Mouse (Mus musculus): ENCODE data around the gene Nemf. TPM values are rescaled to one million over a fixed set of nuclear protein-coding genes. Genes with fewer than 3 reads are reported as not detected.

Nemf gene
- polyA plus RNA-seq, 1 experiment, result 3.0 TPM

DNA sequence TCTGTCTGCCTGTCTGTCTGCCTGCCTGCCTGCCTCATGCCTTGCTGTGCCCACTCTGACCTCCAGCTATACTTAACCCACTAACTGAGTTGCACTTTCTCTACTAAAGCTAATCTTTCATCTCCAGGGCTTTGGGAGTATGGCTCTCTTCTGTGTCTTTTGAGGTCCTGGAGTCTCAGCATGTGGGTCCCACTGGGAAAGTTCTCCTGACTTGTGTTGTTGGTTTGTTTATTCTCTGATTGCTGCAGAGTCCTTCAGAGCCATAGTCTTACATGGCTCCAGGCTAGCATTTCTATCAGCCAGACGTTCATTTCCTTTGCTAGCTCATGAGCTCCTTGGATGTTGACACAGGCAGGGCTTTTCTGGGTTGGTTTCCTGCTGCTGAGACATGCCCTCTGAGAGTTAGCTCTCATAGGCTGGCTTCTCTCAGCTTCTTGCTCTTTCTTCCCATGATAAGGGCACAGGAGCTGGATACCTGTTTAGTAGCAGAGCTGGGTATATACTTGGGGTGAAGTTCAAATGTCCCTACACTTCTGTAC lies 77.0 kb downstream of the Nemf start:
- WGBS, result 18% methylated on average over 1 of the region's 1 CpGs
- DNase-seq (ENCODE audit: low read depth, low spot score), result no peak

- DNase-seq (ENCODE audit: low read depth, low spot score), result no peak
- 92% methylated on average over 2 of the region's 2 CpGs for WGBS
These were observed 88.0 kb downstream of the Nemf start for GRCm38 (mm10) chr12:69268956-69269355.

GRCm38 (mm10) chr12:69267956-69268632 lies 88.9 kb downstream of the Nemf start:
- WGBS, result 81% methylated on average over 11 of the region's 11 CpGs
- DNase-seq (ENCODE audit: low read depth, low spot score), result no peak

DNA sequence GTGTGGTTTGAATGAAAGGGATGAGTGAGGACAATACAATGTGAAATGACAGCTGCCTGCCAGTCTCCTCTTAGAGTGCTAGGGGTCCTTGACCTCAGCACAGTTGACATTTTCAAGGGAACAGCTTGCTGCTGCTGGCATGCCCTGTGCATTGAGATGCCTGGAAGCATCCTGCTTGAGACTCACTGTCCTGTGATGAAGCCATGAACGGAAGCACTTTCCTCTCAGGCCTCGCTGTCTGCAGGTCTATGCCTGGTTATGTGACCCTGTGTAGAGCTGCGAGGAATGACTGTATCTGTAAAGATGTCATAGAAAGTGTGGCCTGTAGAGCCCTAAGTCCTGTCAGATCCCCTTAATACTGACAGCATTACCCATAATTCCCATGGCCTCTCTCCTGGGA lies 91.9 kb downstream of the Nemf start:
- no peak for DNase-seq (ENCODE audit: low read depth, low spot score)
- 88% methylated on average over 3 of the region's 3 CpGs for WGBS

- no peak for DNase-seq (ENCODE audit: low read depth, low spot score)
- WGBS, result 95% methylated on average over 5 of the region's 5 CpGs
These were observed 94.7 kb downstream of the Nemf start for GRCm38 (mm10) chr12:69262251-69262650.

Other genes with a start within 250 kb of the Nemf start
- gene Rps29, start 198.0 kb downstream of the Nemf start, polyA plus RNA-seq (2012; rRNA removed), result 1,845 and 1,948 TPM in 2 replicates
- 3.0 and 3.9 TPM in 2 replicates for gene Lrr1, start 188.4 kb downstream of the Nemf start, polyA plus RNA-seq (2012; rRNA removed)
- gene Rpl36al, start 173.1 kb downstream of the Nemf start, polyA plus RNA-seq (2012; rRNA removed), result 241 and 260 TPM in 2 replicates
- gene Mgat2, start 173.0 kb downstream of the Nemf start, polyA plus RNA-seq (2012; rRNA removed), result 17.9 and 23.3 TPM in 2 replicates
- 3.3 and 3.6 TPM in 2 replicates for gene Gm49383, start 160.1 kb downstream of the Nemf start, polyA plus RNA-seq (2012; rRNA removed)
- 1.4 and 1.7 TPM in 2 replicates for gene Dnaaf2, start 158.7 kb downstream of the Nemf start, polyA plus RNA-seq (2012; rRNA removed)
- gene Gm49384, start 152.9 kb downstream of the Nemf start, polyA plus RNA-seq (2012; rRNA removed), result 0.25 and 1.1 TPM in 2 replicates
- gene Pole2, start 129.0 kb downstream of the Nemf start, polyA plus RNA-seq (2012; rRNA removed), result 6.4 and 6.5 TPM in 2 replicates
- gene Klhdc1, start 116.0 kb downstream of the Nemf start, polyA plus RNA-seq (2012; rRNA removed), result 0.41 and 0.56 TPM in 2 replicates
- 13.0 and 13.6 TPM in 2 replicates for gene Klhdc2, start 60.5 kb downstream of the Nemf start, polyA plus RNA-seq (2012; rRNA removed)
- 222 and 263 TPM in 2 replicates for gene Arf6, start 15.0 kb upstream of the Nemf start, polyA plus RNA-seq (2012; rRNA removed)
- gene Gm9887, start 15.3 kb upstream of the Nemf start, polyA plus RNA-seq (2012; rRNA removed), result 0.67 and 1.5 TPM in 2 replicates
- gene Vcpkmt, start 225.9 kb upstream of the Nemf start, polyA plus RNA-seq (2012; rRNA removed), result 7.5 and 10.2 TPM in 2 replicates

Measured in large intestine, adult 2 months (tissue).